Mouse (Mus musculus) lung, embryonic 14.5 days (tissue): Measurements from ENCODE around the gene Prg3. TPM values are rescaled to one million over a fixed set of nuclear protein-coding genes. Genes with fewer than 3 reads are reported as not detected.

Experiments
- ATAC-seq: fragments of 200-750 bp; cut with Nextera tagmentation; 2 replicates; pipeline ENCODE4 v1.8.0; 2017; ENCODE audit warnings: mild to moderate bottlenecking, moderate TSS enrichment, moderate library complexity; ENCODE audit not compliant: insufficient read depth
- DNase-seq: peaks from one replicate; pipeline ENCODE4 v3.0.0-alpha.2; 2015
- H3K27ac ChIP-seq: fragments of 300-500 bp; sonication (generic); 2 replicates; pipeline ENCODE4 v1.5.1; 2014; ENCODE audit warnings: low read depth, mild to moderate bottlenecking, moderate library complexity
- H3K27me3 ChIP-seq: fragments of 300-500 bp; sonication (generic); 2 replicates; pipeline ENCODE4 v1.6.1; 2014; ENCODE audit warnings: low read length, control low read depth; ENCODE audit not compliant: insufficient read depth
- H3K36me3 ChIP-seq: fragments of 300-500 bp; sonication (generic); 2 replicates; pipeline ENCODE4 v1.6.1; 2014; ENCODE audit warnings: control low read depth; ENCODE audit not compliant: insufficient read depth
- H3K4me1 ChIP-seq: fragments of 300-500 bp; sonication (generic); 2 replicates; pipeline ENCODE4 v1.6.1; 2014; ENCODE audit warnings: antibody characterized with exemption, control low read depth; ENCODE audit not compliant: insufficient read depth
- H3K4me2 ChIP-seq: fragments of 300-500 bp; sonication (generic); 2 replicates; pipeline ENCODE4 v1.6.1; 2014; ENCODE audit warnings: mild to moderate bottlenecking
- H3K4me3 ChIP-seq: fragments of 300-500 bp; sonication (generic); 2 replicates; pipeline ENCODE4 v1.5.1; 2014; ENCODE audit warnings: low read depth, low read length
- H3K9ac ChIP-seq: fragments of 300-500 bp; sonication (generic); 2 replicates; pipeline ENCODE4 v1.6.1; 2014
- H3K9me3 ChIP-seq: fragments of 300-500 bp; sonication (generic); 2 replicates; pipeline ENCODE4 v1.6.1; 2016; ENCODE audit warnings: low read depth, low read length, control low read depth
- CTCF ChIP-seq: IDR thresholded peaks from 2 replicates; pipeline ENCODE4 v1.5.1; 2016; ENCODE audit warnings: antibody characterized with exemption, low read depth
- WGBS: fragments of 180-500 bp; shearing (Covaris S2); extraction: QIAGEN DNeasy Blood & Tissue Kit; methylation state at CpG from one replicate; pipeline ENCODE4 v1.1.7; 2014; 5-methylcytosine and 5-hydroxymethylcytosine counted together
- polyA plus RNA-seq: library from polyadenylated mRNA; unstranded; fragments of >200 nt; fragmentation: Nextera tagmentation; extraction: Ambion mirVana; gene quantifications from 2 replicates; pipeline ENCODE4 v1.2.1, GENCODE M21; 2014

Gene Prg3
- polyA plus RNA-seq, 1 experiment from 2014 or later: not detected

- DNase-seq (no peak), ATAC-seq (no peak)
- no peaks in the 10 kb centered on the region for H3K36me3 ChIP-seq
- H3K4me3 ChIP-seq: no peak overlapping the region
- TF ChIP-seq CTCF: no peak
- no peak overlapping the region for H3K4me2 ChIP-seq
- H3K9ac ChIP-seq: no peak overlapping the region
- no peaks in the 10 kb centered on the region for H3K9me3 ChIP-seq
- H3K27me3 ChIP-seq: no peaks in the 10 kb centered on the region
- H3K4me1 ChIP-seq: no peaks in the 10 kb centered on the region
- H3K27ac ChIP-seq: no peak overlapping the region
- 59% methylated on average over 3 of the region's 3 CpGs for WGBS
Observed at GRCm38 (mm10) chr2:85026178-85026577, 38.2 kb downstream of the Prg3 start.

GRCm38 (mm10) chr2:85027281-85027680 is 39.3 kb downstream of the Prg3 start:
- ATAC-seq (no peak), DNase-seq (no peak)
- no peak overlapping the region for H3K4me2 ChIP-seq
- H3K27me3 ChIP-seq: no peaks in the 10 kb centered on the region
- H3K9ac ChIP-seq: no peak overlapping the region
- H3K4me3 ChIP-seq: no peak overlapping the region
- no peaks in the 10 kb centered on the region for H3K9me3 ChIP-seq
- no peaks in the 10 kb centered on the region for H3K4me1 ChIP-seq
- WGBS: 56% methylated on average over 5 of the region's 5 CpGs
- H3K27ac ChIP-seq: no peak overlapping the region
- TF ChIP-seq CTCF: no peak
- no peaks in the 10 kb centered on the region for H3K36me3 ChIP-seq

- DNase-seq (no peak), ATAC-seq (no peak)
- WGBS: 42% methylated on average over 6 of the region's 6 CpGs
- TF ChIP-seq CTCF: no peak
- Histone ChIP-seq H3K36me3 (no peaks in the 10 kb centered on the region), H3K9me3 (no peaks in the 10 kb centered on the region), H3K4me2 (no peak overlapping the region), H3K27me3 (no peaks in the 10 kb centered on the region), H3K4me3 (no peak overlapping the region), H3K27ac (no peak overlapping the region), H3K4me1 (no peaks in the 10 kb centered on the region), H3K9ac (no peak overlapping the region)
Observed at GRCm38 (mm10) chr2:85029897-85030296, 41.9 kb downstream of the Prg3 start.

- TF ChIP-seq CTCF: no peak
- ATAC-seq (no peak), DNase-seq (no peak)
- Histone ChIP-seq H3K27ac (no peak overlapping the region), H3K9me3 (no peaks in the 10 kb centered on the region), H3K4me2 (no peak overlapping the region), H3K4me1 (no peaks in the 10 kb centered on the region), H3K36me3 (no peaks in the 10 kb centered on the region), H3K9ac (no peak overlapping the region), H3K27me3 (no peaks in the 10 kb centered on the region), H3K4me3 (no peak overlapping the region)
- 57% methylated on average over 6 of the region's 6 CpGs for WGBS
Observed at GRCm38 (mm10) chr2:85030989-85031388, 43.0 kb downstream of the Prg3 start.

GRCm38 (mm10) chr2:85033121-85033520 is 45.1 kb downstream of the Prg3 start:
- no peak overlapping the region for H3K9ac ChIP-seq
- H3K4me3 ChIP-seq: no peak overlapping the region
- ATAC-seq: no peak
- DNase-seq: no peak
- no peak overlapping the region for H3K27ac ChIP-seq
- peaks cover 8% of the 10 kb centered on the region; the same call in 1 of the 2 replicates for H3K4me1 ChIP-seq
- no peak for TF ChIP-seq CTCF
- H3K4me2 ChIP-seq: no peak overlapping the region
- 68% methylated on average over 2 of the region's 2 CpGs for WGBS
- no peaks in the 10 kb centered on the region for H3K36me3 ChIP-seq
- no peaks in the 10 kb centered on the region for H3K9me3 ChIP-seq
- no peaks in the 10 kb centered on the region for H3K27me3 ChIP-seq

GRCm38 (mm10) chr2:85034169-85034568 is 46.2 kb downstream of the Prg3 start:
- ATAC-seq (no peak), DNase-seq (no peak)
- Histone ChIP-seq H3K4me3 (no peak overlapping the region), H3K9ac (no peak overlapping the region), H3K4me1 (peaks cover 14% of the 10 kb centered on the region; the same call in 1 of the 2 replicates), H3K9me3 (no peaks in the 10 kb centered on the region), H3K27ac (no peak overlapping the region), H3K36me3 (peaks cover 7% of the 10 kb centered on the region), H3K27me3 (no peaks in the 10 kb centered on the region), H3K4me2 (no peak overlapping the region)
- no peak for TF ChIP-seq CTCF
- WGBS: 80% methylated on average over 7 of the region's 7 CpGs

GRCm38 (mm10) chr2:85036507-85037046 is 48.6 kb downstream of the Prg3 start:
- H3K36me3 ChIP-seq: peaks cover 31% of the 10 kb centered on the region
- TF ChIP-seq CTCF: no peak
- no peaks in the 10 kb centered on the region for H3K9me3 ChIP-seq
- no peak for DNase-seq
- peak overlapping the region; percentile 76 for H3K4me2 ChIP-seq
- peak overlapping the region; percentile 74 for H3K4me3 ChIP-seq
- peak overlapping the region; percentile 88 for H3K9ac ChIP-seq
- 4% methylated on average over 11 of the region's 11 CpGs for WGBS
- H3K27me3 ChIP-seq: no peaks in the 10 kb centered on the region
- peak overlapping the region; percentile 86; the same call in 1 of the 2 replicates for H3K27ac ChIP-seq
- ATAC-seq: peak; percentile 48
- H3K4me1 ChIP-seq: peaks cover 14% of the 10 kb centered on the region; the same call in 1 of the 2 replicates
